Mouse (Mus musculus) erythroblast, embryonic 14.5 days (primary cell): ENCODE measurements around the gene Lmf2. TPM values are rescaled to one million over a fixed set of nuclear protein-coding genes. Genes with fewer than 3 reads are reported as not detected.

Experiments
- H3K27me3 ChIP-seq: 2 replicates; pipeline ENCODE4 v1.6.1; 2012; ENCODE audit warnings: inconsistent platforms; ENCODE audit not compliant: control insufficient read depth
- H3K36me3 ChIP-seq: 2 replicates; pipeline ENCODE4 v1.6.1; 2012; ENCODE audit warnings: mild to moderate bottlenecking, inconsistent platforms; ENCODE audit not compliant: control insufficient read depth
- H3K4me1 ChIP-seq: 2 replicates; pipeline ENCODE4 v1.6.1; 2012; ENCODE audit warnings: inconsistent platforms; ENCODE audit not compliant: control insufficient read depth
- H3K4me3 ChIP-seq: replicated peaks from 2 replicates; pipeline ENCODE3; 2012; ENCODE audit warnings: moderate library complexity, mild to moderate bottlenecking, inconsistent platforms
- H3K9me3 ChIP-seq: 2 replicates; pipeline ENCODE4 v1.6.1; 2012; ENCODE audit warnings: low read length, inconsistent platforms, mixed read lengths; ENCODE audit not compliant: control insufficient read depth
- GATA1 ChIP-seq: IDR thresholded peaks from 2 replicates; pipeline ENCODE4 v1.6.1; 2012; ENCODE audit warnings: low read length, inconsistent platforms, mixed read lengths
- TAL1 ChIP-seq: IDR thresholded peaks from 3 replicates; pipeline ENCODE4 v1.6.1; 2012; ENCODE audit warnings: low read length, inconsistent platforms, mixed read lengths
- polyA plus RNA-seq: library from polyadenylated mRNA; stranded (reverse); fragments of >175 nt; gene quantifications from 2 replicates; pipeline ENCODE4 v1.2.3, GENCODE M21; 2012

Gene Lmf2
- polyA plus RNA-seq, 1 experiment: 29.8 TPM

DNA sequence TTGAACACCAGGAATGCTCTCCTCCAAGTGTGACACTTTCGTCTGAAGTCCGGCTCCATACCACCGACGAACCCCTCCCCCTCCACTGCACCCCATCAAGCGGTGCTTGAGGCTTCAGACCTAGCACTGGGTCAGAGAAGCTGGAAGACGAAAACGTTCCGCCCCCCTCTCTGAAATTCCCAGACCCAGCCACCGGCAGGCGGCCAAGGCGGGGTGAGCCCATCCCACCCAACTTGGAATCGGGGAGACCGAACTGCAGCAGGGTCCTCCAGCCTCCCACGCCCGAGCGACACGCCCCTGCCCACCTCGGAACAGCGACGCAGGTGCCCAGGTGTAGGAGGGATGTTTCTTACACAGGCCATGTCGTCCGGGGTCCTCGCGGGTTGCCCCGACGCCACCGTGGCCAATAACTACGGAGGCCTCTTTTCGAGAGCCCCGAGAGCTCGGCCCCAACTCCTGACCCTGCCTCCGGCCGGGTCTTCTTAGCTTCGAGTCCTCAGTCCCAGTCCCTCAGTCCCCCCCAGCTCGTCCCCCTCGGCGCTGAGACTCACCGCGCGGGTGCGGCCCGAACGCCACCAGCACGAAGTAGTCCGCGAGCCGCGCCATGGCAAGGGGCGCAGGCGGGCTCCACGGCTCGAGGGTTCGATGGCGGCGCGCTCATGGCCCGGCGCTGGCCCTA lies 40.8 kb downstream of the Lmf2 start:
- TF ChIP-seq TAL1: no peak
- TF ChIP-seq GATA1: no peak
- Histone ChIP-seq H3K4me3 (peak overlapping the region; percentile 70), H3K36me3 (peaks cover 16% of the 10 kb centered on the region), H3K27me3 (no peaks in the 10 kb centered on the region), H3K4me1 (peaks cover 57% of the 10 kb centered on the region), H3K9me3 (no peaks in the 10 kb centered on the region)

DNA sequence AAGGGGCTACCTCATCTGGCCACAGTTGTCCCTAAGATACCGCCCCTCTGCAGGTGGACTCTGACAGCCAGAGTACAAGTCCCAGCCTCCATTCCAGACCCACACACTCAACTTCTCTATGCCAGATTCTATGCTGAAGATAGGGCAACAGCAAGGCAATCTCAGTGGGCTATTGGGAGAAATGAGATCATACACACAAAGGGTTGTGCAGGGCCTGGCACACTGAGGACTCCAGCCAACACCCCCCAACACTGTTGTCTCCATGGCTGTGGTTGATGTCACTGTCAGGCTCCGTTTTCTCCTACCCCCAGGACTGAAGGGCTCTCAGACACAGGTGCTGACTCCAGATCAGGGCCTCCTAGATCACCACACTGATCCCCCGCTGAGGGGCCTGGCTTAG lies 41.4 kb downstream of the Lmf2 start:
- Histone ChIP-seq H3K4me1 (peaks cover 62% of the 10 kb centered on the region), H3K27me3 (no peaks in the 10 kb centered on the region), H3K4me3 (peak overlapping the region; percentile 70), H3K9me3 (no peaks in the 10 kb centered on the region), H3K36me3 (peaks cover 16% of the 10 kb centered on the region)
- no peak for TF ChIP-seq GATA1
- TF ChIP-seq TAL1: no peak

DNA sequence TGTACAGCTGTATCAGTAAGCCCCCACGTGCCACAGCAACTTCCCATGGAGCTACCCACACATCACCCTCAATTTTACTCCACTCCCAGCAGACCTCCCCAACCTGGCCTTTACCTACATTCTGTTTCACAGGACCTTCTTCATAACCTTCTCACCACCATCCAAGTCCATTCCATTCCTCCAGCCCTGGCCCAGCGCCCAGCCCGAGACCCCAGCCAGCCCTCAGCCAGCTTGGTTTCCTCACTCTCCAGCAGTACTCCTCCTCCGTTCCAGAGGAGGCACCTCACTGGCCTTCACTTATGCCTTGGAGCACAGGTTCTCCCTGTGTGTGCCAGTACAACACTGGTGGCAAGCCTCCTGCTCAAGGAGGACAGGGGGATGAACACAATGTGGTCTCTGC lies 42.1 kb downstream of the Lmf2 start:
- no peaks in the 10 kb centered on the region for H3K9me3 ChIP-seq
- peak overlapping the region; percentile 70 for H3K4me3 ChIP-seq
- H3K36me3 ChIP-seq: peaks cover 16% of the 10 kb centered on the region
- peaks cover 68% of the 10 kb centered on the region for H3K4me1 ChIP-seq
- no peak for TF ChIP-seq GATA1
- no peak for TF ChIP-seq TAL1
- no peaks in the 10 kb centered on the region for H3K27me3 ChIP-seq

DNA sequence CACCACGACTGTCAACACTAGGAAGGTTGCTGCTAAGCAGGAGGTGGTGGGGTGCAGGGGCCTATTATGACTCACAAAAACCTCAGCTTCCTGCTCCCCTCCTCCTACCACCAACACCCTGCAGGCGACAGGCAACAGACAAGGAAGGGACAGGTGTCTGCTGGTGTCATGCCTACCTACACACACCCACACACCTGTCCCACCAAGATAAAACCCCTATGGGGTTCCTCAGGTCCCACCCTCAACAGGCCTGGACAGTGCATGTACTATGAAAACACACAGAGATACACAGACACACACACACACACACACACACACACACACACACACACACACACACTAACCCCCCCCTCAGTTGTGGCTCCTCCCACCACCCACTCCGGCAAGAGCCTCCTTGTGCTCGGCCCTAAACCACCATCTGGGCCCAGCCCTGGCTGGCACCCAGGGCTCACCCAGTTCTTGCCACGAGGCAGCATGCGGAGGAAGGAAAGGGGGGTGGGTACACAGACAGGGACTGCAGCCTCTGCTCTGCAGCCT lies 45.4 kb downstream of the Lmf2 start:
- Histone ChIP-seq H3K27me3 (no peaks in the 10 kb centered on the region), H3K9me3 (no peaks in the 10 kb centered on the region), H3K4me3 (no peak overlapping the region), H3K4me1 (peaks cover 65% of the 10 kb centered on the region), H3K36me3 (peaks cover 49% of the 10 kb centered on the region)
- no peak for TF ChIP-seq TAL1
- no peak for TF ChIP-seq GATA1

DNA sequence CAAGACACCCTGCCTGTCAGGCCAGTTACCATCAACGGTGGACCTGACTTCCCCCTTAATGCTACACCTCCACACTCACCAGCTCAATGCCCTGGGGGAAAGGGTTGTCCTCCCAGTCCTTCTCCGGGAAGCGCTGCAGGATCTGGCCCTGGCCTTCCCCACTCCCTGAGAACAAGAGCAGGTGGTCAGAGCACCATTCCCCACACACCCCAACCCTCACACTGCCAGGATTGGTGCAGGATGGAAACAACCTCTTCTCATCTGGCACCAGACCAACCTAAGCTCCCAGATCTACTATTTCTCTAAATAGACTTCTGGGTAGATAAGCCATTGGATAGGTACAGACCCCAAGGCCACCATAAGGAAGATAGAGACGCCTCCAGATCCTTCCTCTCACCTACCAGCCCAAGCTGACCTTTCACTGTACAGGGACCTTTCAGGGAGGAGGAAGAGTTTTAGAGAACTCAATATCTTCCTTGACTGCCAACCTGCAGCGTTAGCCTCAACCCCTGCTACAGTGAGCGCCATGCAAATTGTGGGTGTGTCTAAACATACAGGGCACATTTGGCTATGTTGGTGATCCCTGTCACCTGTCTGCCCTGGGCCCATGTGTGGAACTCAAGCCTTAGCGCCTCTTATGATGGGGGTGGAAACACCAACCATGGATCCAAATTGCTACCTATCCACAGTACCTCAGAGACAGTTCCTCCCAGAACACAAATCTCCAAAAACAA lies 46.9 kb downstream of the Lmf2 start:
- Histone ChIP-seq H3K36me3 (peaks cover 63% of the 10 kb centered on the region), H3K4me3 (no peak overlapping the region), H3K4me1 (peaks cover 54% of the 10 kb centered on the region)

DNA sequence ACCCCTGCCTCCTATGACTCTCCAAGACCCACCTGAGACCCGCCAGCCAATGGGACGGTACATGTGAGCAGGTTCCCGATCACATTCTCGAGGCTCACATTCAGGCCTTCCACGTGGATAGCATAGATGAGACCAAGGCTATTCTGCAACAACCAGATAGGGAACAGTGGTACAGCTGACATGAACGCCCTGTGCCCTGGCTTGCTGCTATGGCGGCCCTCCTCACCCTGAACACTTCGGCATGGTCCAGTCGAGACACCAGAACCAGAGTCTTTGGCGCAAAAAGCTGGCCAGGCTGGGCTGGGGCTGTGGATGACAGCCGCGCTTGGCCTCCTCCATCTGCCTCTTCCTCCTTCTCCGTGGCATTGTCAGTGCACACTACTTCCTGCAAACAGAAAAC lies 48.0 kb downstream of the Lmf2 start:
- Histone ChIP-seq H3K9me3 (no peaks in the 10 kb centered on the region), H3K27me3 (no peaks in the 10 kb centered on the region), H3K4me1 (peaks cover 43% of the 10 kb centered on the region), H3K36me3 (peaks cover 67% of the 10 kb centered on the region), H3K4me3 (no peak overlapping the region)
- TF ChIP-seq GATA1 (no peak), TAL1 (no peak)

More for the DNA sequence above, 46.9 kb downstream of the Lmf2 start:
- no peak for TF ChIP-seq TAL1
- no peak for TF ChIP-seq GATA1
- Histone ChIP-seq H3K9me3 (no peaks in the 10 kb centered on the region), H3K27me3 (no peaks in the 10 kb centered on the region)

DNA sequence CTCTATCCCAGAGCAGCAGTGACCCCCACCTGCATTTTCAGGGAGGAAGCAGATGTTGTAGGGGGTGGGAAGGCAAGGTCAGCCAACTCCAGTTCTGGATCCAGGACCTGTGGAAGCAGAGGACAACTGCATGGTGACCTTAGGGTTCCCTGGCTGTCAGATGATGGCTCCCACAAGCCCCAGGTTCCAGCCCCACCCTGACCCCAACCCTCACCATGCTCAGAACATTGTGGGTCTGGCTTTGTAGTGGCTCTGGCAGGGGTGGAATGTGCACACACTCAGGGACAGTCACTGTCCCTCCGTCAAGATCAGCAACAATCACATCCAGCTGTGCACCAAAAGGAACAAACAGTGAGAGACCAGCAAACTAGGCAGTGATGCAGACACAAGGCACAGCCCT lies 49.5 kb downstream of the Lmf2 start:
- Histone ChIP-seq H3K27me3 (no peaks in the 10 kb centered on the region), H3K9me3 (no peaks in the 10 kb centered on the region), H3K4me1 (peaks cover 35% of the 10 kb centered on the region), H3K4me3 (no peak overlapping the region), H3K36me3 (peaks cover 77% of the 10 kb centered on the region)
- TF ChIP-seq TAL1 (no peak), GATA1 (no peak)

Other genes starting within 250 kb of the Lmf2 start
- 4.4 and 4.8 TPM in 2 replicates for gene Tubgcp6, start 232.5 kb downstream of the Lmf2 start, polyA plus RNA-seq
- 0.33 and 0.64 TPM in 2 replicates for gene Hdac10, start 227.0 kb downstream of the Lmf2 start, polyA plus RNA-seq
- 0.02 and 0.03 TPM in 2 replicates for gene Mapk12, start 215.0 kb downstream of the Lmf2 start, polyA plus RNA-seq
- 0.02 TPM in 1 of 2 replicates, not detected in the other for gene Mapk11, start 206.0 kb downstream of the Lmf2 start, polyA plus RNA-seq
- 0.86 and 1.1 TPM in 2 replicates for gene Plxnb2, start 174.9 kb downstream of the Lmf2 start, polyA plus RNA-seq
- 0.62 and 0.88 TPM in 2 replicates for gene Dennd6b, start 159.2 kb downstream of the Lmf2 start, polyA plus RNA-seq
- 9.5 and 14.5 TPM in 2 replicates for gene Ppp6r2, start 144.1 kb downstream of the Lmf2 start, polyA plus RNA-seq
- gene Sbf1, start 40.3 kb downstream of the Lmf2 start, polyA plus RNA-seq: 28.7 and 42.5 TPM in 2 replicates
- gene Adm2, start 32.9 kb downstream of the Lmf2 start, polyA plus RNA-seq: 0.27 and 0.53 TPM in 2 replicates
- not detected in 2 replicates for gene Miox, start 21.3 kb downstream of the Lmf2 start, polyA plus RNA-seq
- gene Ncaph2, start 60 bp upstream of the Lmf2 start, polyA plus RNA-seq: 17.1 and 19.8 TPM in 2 replicates
- 0.47 and 0.81 TPM in 2 replicates for gene Sco2, start 18.2 kb upstream of the Lmf2 start, polyA plus RNA-seq
- 0.16 and 0.17 TPM in 2 replicates for gene Tymp, start 21.4 kb upstream of the Lmf2 start, polyA plus RNA-seq
- 0.44 and 0.65 TPM in 2 replicates for gene Odf3b, start 23.6 kb upstream of the Lmf2 start, polyA plus RNA-seq
- not detected in 2 replicates for gene Klhdc7b, start 29.3 kb upstream of the Lmf2 start, polyA plus RNA-seq
- not detected in 2 replicates for gene Syce3, start 54.8 kb upstream of the Lmf2 start, polyA plus RNA-seq
- 0.08 TPM in 1 of 2 replicates, not detected in the other for gene Cpt1b, start 70.2 kb upstream of the Lmf2 start, polyA plus RNA-seq
- gene C730034F03Rik, start 73.9 kb upstream of the Lmf2 start, polyA plus RNA-seq: 0.03 and 0.05 TPM in 2 replicates
- 0.08 and 0.15 TPM in 2 replicates for gene Gm44502, start 74.0 kb upstream of the Lmf2 start, polyA plus RNA-seq
- 19.2 and 20.4 TPM in 2 replicates for gene Chkb, start 74.2 kb upstream of the Lmf2 start, polyA plus RNA-seq
- not detected in 2 replicates for gene Mapk8ip2, start 98.3 kb upstream of the Lmf2 start, polyA plus RNA-seq
- 0.30 and 0.59 TPM in 2 replicates for gene Arsa, start 121.8 kb upstream of the Lmf2 start, polyA plus RNA-seq
- 0.08 and 0.16 TPM in 2 replicates for gene Shank3, start 144.0 kb upstream of the Lmf2 start, polyA plus RNA-seq
- gene Acr, start 212.7 kb upstream of the Lmf2 start, polyA plus RNA-seq: not detected in 2 replicates
- gene Rabl2, start 236.3 kb upstream of the Lmf2 start, polyA plus RNA-seq: 0.17 and 0.28 TPM in 2 replicates